Mouse (Mus musculus) C2C12 (cell line): ENCODE measurements around the gene Mecom. TPM values are rescaled to one million over a fixed set of nuclear protein-coding genes. Genes with fewer than 3 reads are reported as not detected.

Experiments used
- H3K27me3 ChIP-seq: one replicate; pipeline ENCODE4 v1.6.1; 2011; ENCODE audit not compliant: control insufficient read depth, insufficient read depth, insufficient read length
- H3K36me3 ChIP-seq: one replicate; pipeline ENCODE4 v1.6.1; 2011; ENCODE audit not compliant: control insufficient read depth, insufficient read depth
- H3K4me3 ChIP-seq: one replicate; pipeline ENCODE4 v1.5.1; 2011; ENCODE audit warnings: mild to moderate bottlenecking, control low read depth; ENCODE audit not compliant: poor library complexity, insufficient read depth, severe bottlenecking
- H3K79me2 ChIP-seq: one replicate; pipeline ENCODE4 v1.6.1; 2011; ENCODE audit not compliant: control insufficient read depth, insufficient read depth
- H3K79me3 ChIP-seq: one replicate; pipeline ENCODE4 v1.6.1; 2011; ENCODE audit warnings: low read depth, control low read depth
- H3ac ChIP-seq: one replicate; pipeline ENCODE3; 2011; ENCODE audit warnings: low read depth; ENCODE audit not compliant: control insufficient read depth, insufficient read length
- CEBPB ChIP-seq: IDR thresholded peaks from one replicate; pipeline ENCODE4 v1.6.1; 2011; ENCODE audit warnings: low read depth, mild to moderate bottlenecking, control low read depth, moderate library complexity
- CTCF ChIP-seq: IDR thresholded peaks from one replicate; pipeline ENCODE4 v1.5.1; 2011; ENCODE audit not compliant: control insufficient read depth, insufficient read depth, insufficient read length
- FOSL1 ChIP-seq: IDR thresholded peaks from one replicate; pipeline ENCODE4 v1.8.0; 2011; ENCODE audit warnings: mild to moderate bottlenecking, low read length; ENCODE audit not compliant: poor library complexity, insufficient read depth, severe bottlenecking
- MAX ChIP-seq: IDR thresholded peaks from one replicate; pipeline ENCODE4 v1.6.1; 2011; ENCODE audit warnings: mild to moderate bottlenecking, control low read depth
- MYOD1 ChIP-seq: IDR thresholded peaks from one replicate; pipeline ENCODE4 v1.6.1; 2011; ENCODE audit warnings: low read depth; ENCODE audit not compliant: control insufficient read depth, insufficient read length
- MYOG ChIP-seq: IDR thresholded peaks from one replicate; pipeline ENCODE4 v1.6.1; 2011; ENCODE audit not compliant: control insufficient read depth, insufficient read length; ENCODE audit errors: extremely low read depth
- USF1 ChIP-seq: IDR thresholded peaks from one replicate; pipeline ENCODE4 v1.6.1; 2011; ENCODE audit warnings: low read depth, mild to moderate bottlenecking, control low read depth, moderate library complexity
- polyA plus RNA-seq: library from polyadenylated mRNA; unstranded; fragments of >200 nt; fragmentation: generic; extraction: Trizol; gene quantifications from one replicate; pipeline ENCODE4 v1.2.1, GENCODE M21; 2012; ENCODE audit warnings: missing spikeins

Mecom gene
- polyA plus RNA-seq, 1 experiment = 1.3 TPM

- H3K27me3 ChIP-seq = no peaks in the 10 kb centered on the region
- H3K79me2 ChIP-seq = no peaks in the 10 kb centered on the region
- no peaks in the 10 kb centered on the region for H3K79me3 ChIP-seq
- H3ac ChIP-seq = no peak overlapping the region
- TF ChIP-seq CEBPB (no peak), MYOD1 (no peak), CTCF (no peak), FOSL1 (no peak), MAX (no peak), MYOG (no peak), USF1 (no peak)
- no peaks in the 10 kb centered on the region for H3K36me3 ChIP-seq
- no peak overlapping the region for H3K4me3 ChIP-seq
These were observed 499.0 kb downstream of the Mecom start for GRCm38 (mm10) chr3:30048792-30049191.

- no peak overlapping the region for H3ac ChIP-seq
- H3K4me3 ChIP-seq = no peak overlapping the region
- no peaks in the 10 kb centered on the region for H3K36me3 ChIP-seq
- TF ChIP-seq MYOD1 (no peak), FOSL1 (no peak), USF1 (no peak), MAX (no peak), MYOG (no peak), CEBPB (no peak), CTCF (no peak)
- no peaks in the 10 kb centered on the region for H3K79me2 ChIP-seq
- no peaks in the 10 kb centered on the region for H3K79me3 ChIP-seq
- no peaks in the 10 kb centered on the region for H3K27me3 ChIP-seq
These were observed 499.7 kb downstream of the Mecom start for GRCm38 (mm10) chr3:30048157-30048556.

- Histone ChIP-seq H3K36me3 (no peaks in the 10 kb centered on the region), H3ac (no peak overlapping the region), H3K79me3 (no peaks in the 10 kb centered on the region), H3K4me3 (no peak overlapping the region), H3K27me3 (no peaks in the 10 kb centered on the region), H3K79me2 (no peaks in the 10 kb centered on the region)
- TF ChIP-seq CTCF (no peak), CEBPB (peak; percentile 53)
These were observed 504.3 kb downstream of the Mecom start for GRCm38 (mm10) chr3:30043525-30043924.

- Histone ChIP-seq H3K27me3 (no peaks in the 10 kb centered on the region), H3K79me2 (no peaks in the 10 kb centered on the region), H3ac (no peak overlapping the region), H3K36me3 (no peaks in the 10 kb centered on the region), H3K79me3 (no peaks in the 10 kb centered on the region), H3K4me3 (no peak overlapping the region)
- TF ChIP-seq CTCF (no peak), USF1 (no peak), MAX (no peak), MYOD1 (no peak), MYOG (no peak), FOSL1 (no peak), CEBPB (no peak)
These were observed 509.3 kb downstream of the Mecom start for GRCm38 (mm10) chr3:30038545-30038944.

- H3K4me3 ChIP-seq = no peak overlapping the region
- H3K36me3 ChIP-seq = no peaks in the 10 kb centered on the region
These were observed 527.8 kb downstream of the Mecom start for GRCm38 (mm10) chr3:30019961-30020360.

GRCm38 (mm10) chr3:30019411-30019810, 528.4 kb downstream of the Mecom start:
- no peaks in the 10 kb centered on the region for H3K79me3 ChIP-seq
- no peaks in the 10 kb centered on the region for H3K79me2 ChIP-seq
- TF ChIP-seq USF1 (no peak), MYOD1 (no peak), MAX (no peak), CEBPB (no peak), MYOG (no peak), FOSL1 (no peak), CTCF (no peak)
- no peaks in the 10 kb centered on the region for H3K36me3 ChIP-seq
- H3K4me3 ChIP-seq = no peak overlapping the region
- no peak overlapping the region for H3ac ChIP-seq
- H3K27me3 ChIP-seq = no peaks in the 10 kb centered on the region

More at GRCm38 (mm10) chr3:30019961-30020360, 527.8 kb downstream of the Mecom start:
- Histone ChIP-seq H3K79me2 (no peaks in the 10 kb centered on the region), H3K79me3 (no peaks in the 10 kb centered on the region), H3ac (no peak overlapping the region), H3K27me3 (no peaks in the 10 kb centered on the region)
- no peak for TF ChIP-seq CEBPB
- TF ChIP-seq CTCF = no peak
- no peak for TF ChIP-seq MAX
- no peak for TF ChIP-seq MYOG
- TF ChIP-seq MYOD1 = no peak
- TF ChIP-seq FOSL1 = no peak
